Mouse (Mus musculus) cerebellum, postnatal 10 days (tissue): ENCODE data around the gene Kcnab2.
A peak's percentile ranks its signal among the peaks of the same experiment; 100 is the strongest.

Experiments used
- DNase-seq, 2 experiments: peaks; one replicate each; pipeline ENCODE4 v3.0.0; 2021; ENCODE audit warnings: mixed read lengths in 2 of 2

Gene Kcnab2

GRCm38 (mm10) chr4:152451371-152451770 is 26.3 kb downstream of the Kcnab2 start:
- no peak for DNase-seq

GRCm38 (mm10) chr4:152448666-152449018 is 29.0 kb downstream of the Kcnab2 start:
- no peak for DNase-seq

GRCm38 (mm10) chr4:152447731-152448665 is 29.7 kb downstream of the Kcnab2 start:
- DNase-seq = no peak

- DNase-seq = no peak
These were observed 31.5 kb downstream of the Kcnab2 start for GRCm38 (mm10) chr4:152446178-152446577.

- no peak for DNase-seq
These were observed 36.1 kb downstream of the Kcnab2 start for GRCm38 (mm10) chr4:152441536-152441935.

GRCm38 (mm10) chr4:152440882-152441281 is 36.8 kb downstream of the Kcnab2 start:
- DNase-seq = peak; percentile 56 to 64

GRCm38 (mm10) chr4:152435255-152435654 is 42.4 kb downstream of the Kcnab2 start:
- DNase-seq = peak; percentile 94 to 97

GRCm38 (mm10) chr4:152434836-152435235 is 42.8 kb downstream of the Kcnab2 start:
- DNase-seq = peak; percentile 98 to 99

- DNase-seq = peak; percentile 75 to 79
These were observed 45.4 kb downstream of the Kcnab2 start for GRCm38 (mm10) chr4:152432308-152432707.

- no peak for DNase-seq
These were observed 49.4 kb downstream of the Kcnab2 start for GRCm38 (mm10) chr4:152428259-152428658.

- DNase-seq = peak in 1 of 2 experiments; percentile 57
These were observed 52.7 kb downstream of the Kcnab2 start for GRCm38 (mm10) chr4:152424922-152425321.

- DNase-seq = no peak
These were observed 53.3 kb downstream of the Kcnab2 start for GRCm38 (mm10) chr4:152424341-152424740.

GRCm38 (mm10) chr4:152423576-152423975 is 54.1 kb downstream of the Kcnab2 start:
- no peak for DNase-seq

- DNase-seq = no peak
These were observed 59.2 kb downstream of the Kcnab2 start for GRCm38 (mm10) chr4:152418229-152419060.

- DNase-seq = no peak
These were observed 65.1 kb downstream of the Kcnab2 start for GRCm38 (mm10) chr4:152412524-152413080.

GRCm38 (mm10) chr4:152410961-152411360 is 66.7 kb downstream of the Kcnab2 start:
- no peak for DNase-seq

- DNase-seq = peak; percentile 76 to 79
These were observed 71.1 kb downstream of the Kcnab2 start for GRCm38 (mm10) chr4:152406531-152406930.

- peak; percentile 82 to 90 for DNase-seq
These were observed 71.9 kb downstream of the Kcnab2 start for GRCm38 (mm10) chr4:152405671-152406201.

- DNase-seq = no peak
These were observed 72.5 kb downstream of the Kcnab2 start for GRCm38 (mm10) chr4:152405143-152405542.

GRCm38 (mm10) chr4:152398926-152399325 is 78.7 kb downstream of the Kcnab2 start:
- DNase-seq = peak; percentile 93 to 95

GRCm38 (mm10) chr4:152392627-152393026 is 85.0 kb downstream of the Kcnab2 start:
- DNase-seq = peak; percentile 50 to 62

- peak; percentile 89 to 95 for DNase-seq
These were observed 85.5 kb downstream of the Kcnab2 start for GRCm38 (mm10) chr4:152392192-152392591.

GRCm38 (mm10) chr4:152385644-152386043 is 92.0 kb downstream of the Kcnab2 start:
- peak; percentile 50 to 56 for DNase-seq
